Mouse (Mus musculus) megakaryocyte, embryonic 14.5 days (primary cell): ENCODE measurements at regions not wholly inside any gene's neighbourhood (a gene's known extent, or its start where the extent isn't known, plus 50 kb on each side); places are given as distances from the start of the nearest gene placed in this dataset.

ENCODE experiments used
- FLI1 ChIP-seq: IDR thresholded peaks from 2 replicates; pipeline ENCODE4 v1.6.1; 2012; ENCODE audit warnings: low read length, inconsistent platforms, mixed read lengths
- GATA1 ChIP-seq: IDR thresholded peaks from 3 replicates; pipeline ENCODE4 v1.6.1; 2012; ENCODE audit warnings: mixed read lengths, low read length, inconsistent platforms, borderline replicate concordance

GRCm38 (mm10) chr9:41447902-41448301, 286.4 kb upstream of the Ubash3b start:
- no peak for TF ChIP-seq GATA1
- no peak for TF ChIP-seq FLI1
